Mouse (Mus musculus): ENCODE data around the gene Sik3.

Sik3 gene

GRCm38 (mm10) chr9:46012091-46013008 lies at the start of gene Sik3, which contains the start of gene Pafah1b2:
Gene Sik3, plus strand, starts transcription at chr9:46012820.
Gene Pafah1b2, minus strand, starts transcription at chr9:46012690.
- DNase-seq (ENCODE audit: low spot score in 2 of 2): peak; percentile 90 to 93

- no peak for DNase-seq (ENCODE audit: low spot score in 2 of 2)
Observed at GRCm38 (mm10) chr9:45963577-45963976, 49.0 kb upstream of the Sik3 start.

- DNase-seq (ENCODE audit: low spot score in 2 of 2): no peak
Observed at GRCm38 (mm10) chr9:45976884-45977283, 35.7 kb upstream of the Sik3 start.

- DNase-seq (ENCODE audit: low spot score in 2 of 2): no peak
Observed at GRCm38 (mm10) chr9:45979778-45980177, 32.8 kb upstream of the Sik3 start.

- DNase-seq (ENCODE audit: low spot score in 2 of 2): no peak
Observed at GRCm38 (mm10) chr9:45980611-45981010, 32.0 kb upstream of the Sik3 start.

GRCm38 (mm10) chr9:45981331-45981730 lies 31.3 kb upstream of the Sik3 start:
- no peak for DNase-seq (ENCODE audit: low spot score in 2 of 2)

- peak; percentile 20 to 23 for DNase-seq (ENCODE audit: low spot score in 2 of 2)
Observed at GRCm38 (mm10) chr9:45983676-45984408, 28.8 kb upstream of the Sik3 start.

- peak; percentile 84 to 86 for DNase-seq (ENCODE audit: low spot score in 2 of 2)
Observed at GRCm38 (mm10) chr9:45984409-45985228, 28.0 kb upstream of the Sik3 start.

- DNase-seq (ENCODE audit: low spot score in 2 of 2): peak in 1 of 2 experiments; percentile 73
Observed at GRCm38 (mm10) chr9:45985229-45985567, 27.4 kb upstream of the Sik3 start.

GRCm38 (mm10) chr9:45999009-45999408 lies 13.6 kb upstream of the Sik3 start:
- DNase-seq (ENCODE audit: low spot score in 2 of 2): no peak

- DNase-seq (ENCODE audit: low spot score in 2 of 2): peak; percentile 79 to 84
Observed at GRCm38 (mm10) chr9:46003729-46004128, 8.9 kb upstream of the Sik3 start.

- DNase-seq (ENCODE audit: low spot score in 2 of 2): no peak
Observed at GRCm38 (mm10) chr9:46004529-46004928, 8.1 kb upstream of the Sik3 start.

- DNase-seq (ENCODE audit: low spot score in 2 of 2): no peak
Observed at GRCm38 (mm10) chr9:46006224-46006623, 6.4 kb upstream of the Sik3 start.

- no peak for DNase-seq (ENCODE audit: low spot score in 2 of 2)
Observed at GRCm38 (mm10) chr9:46008931-46009668, 3.5 kb upstream of the Sik3 start.

GRCm38 (mm10) chr9:46009669-46009983 lies 3.0 kb upstream of the Sik3 start:
- no peak for DNase-seq (ENCODE audit: low spot score in 2 of 2)

- no peak for DNase-seq (ENCODE audit: low spot score in 2 of 2)
Observed at GRCm38 (mm10) chr9:46011094-46011970, 1.3 kb upstream of the Sik3 start.

GRCm38 (mm10) chr9:46013009-46013586 lies 478 bp downstream of the Sik3 start:
- DNase-seq (ENCODE audit: low spot score in 2 of 2): peak in 1 of 2 experiments; percentile 33

GRCm38 (mm10) chr9:46013616-46014015 lies 996 bp downstream of the Sik3 start:
- no peak for DNase-seq (ENCODE audit: low spot score in 2 of 2)

GRCm38 (mm10) chr9:46014251-46014681 lies 1.6 kb downstream of the Sik3 start:
- DNase-seq (ENCODE audit: low spot score in 2 of 2): peak in 1 of 2 experiments; percentile 29

GRCm38 (mm10) chr9:46015081-46015551 lies 2.5 kb downstream of the Sik3 start:
- DNase-seq (ENCODE audit: low spot score in 2 of 2): peak in 1 of 2 experiments; percentile 10

Measured in urinary bladder, postnatal 36 days (tissue).